Comparison of ENCODE assay signal across 10 mouse cellular contexts in the genomic region with DNA sequence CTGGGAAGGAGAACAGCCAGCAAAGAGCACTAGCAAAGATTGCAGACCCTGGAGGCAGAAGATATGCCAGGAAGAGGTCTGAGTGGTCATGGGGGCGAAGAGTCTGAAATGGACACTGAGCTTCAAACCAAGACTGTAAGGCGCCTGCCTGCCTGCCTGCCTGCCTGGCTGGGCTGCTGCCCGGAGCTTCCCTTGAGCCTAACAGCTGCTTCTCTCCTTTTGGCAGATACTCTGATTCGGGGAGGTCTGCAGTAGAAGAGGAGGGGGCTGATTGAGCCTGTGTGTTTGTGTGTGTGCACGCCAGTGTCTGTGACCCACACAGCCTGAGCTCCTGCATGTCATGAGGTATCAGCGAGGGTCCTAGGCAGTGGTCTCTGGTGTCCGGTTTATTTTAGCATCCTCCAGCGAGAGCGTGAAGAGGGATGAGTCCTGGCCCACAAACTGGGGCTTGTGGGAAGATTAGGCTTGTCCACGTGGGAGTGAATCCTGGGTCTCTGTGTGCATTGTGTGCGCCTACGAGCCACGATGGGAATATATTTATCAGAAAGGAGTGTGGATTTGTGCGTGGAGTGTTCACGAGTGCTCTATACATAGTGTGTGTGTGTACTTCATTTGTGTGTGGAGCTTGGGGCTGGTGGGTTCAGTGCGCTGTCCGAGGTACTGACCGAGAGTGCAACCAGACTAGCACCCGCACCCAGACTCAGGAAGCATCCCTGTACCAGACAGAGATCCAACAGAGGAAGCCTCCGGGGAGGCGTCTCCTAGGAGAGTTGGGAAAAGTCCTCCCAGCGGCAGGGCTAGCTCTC. TPM values are rescaled to one million over a fixed set of nuclear protein-coding genes. Genes with fewer than 3 reads are reported as not detected.
DNase-seq lines count a peak whose midpoint lies in the region; ATAC-seq and TF ChIP-seq lines count a peak whose summit lies in the region.
"Had no signal": no experiment of that assay in that cellular context is flagged by ENCODE, and none has a peak within 500 bp of the region (broad histone marks: within the 10 kb centered on the region; RNA-seq: fewer than 3 reads in every experiment).

No protein-coding gene starts in this region.

- peak; percentile 61 for DNase-seq in heart, postnatal 4 days
- DNase-seq in heart, adult 8-10 months (ENCODE audit: low spot score): no peak
- DNase-seq in ES-E14 (ENCODE audit: low read depth, low spot score): peak; percentile 78
- DNase-seq in hindbrain, embryonic 14.5 days (ENCODE audit: low spot score): peak; percentile 62
- DNase-seq in lung, postnatal 14 days: peak; percentile 35
- peak; percentile 41 for DNase-seq in right cerebral cortex, postnatal 25 days
- no peak for DNase-seq in spleen, adult 18-20 months

- H3K27me3 ChIP-seq in hindbrain, embryonic 14.5 days (ENCODE audit: control insufficient read depth, insufficient read depth, low read length): no peaks in the 10 kb centered on the region

- H3K9me3 ChIP-seq in ES-E14 (ENCODE audit: control insufficient read depth, insufficient read depth, low read depth, low read length): no peaks in the 10 kb centered on the region
- no peaks in the 10 kb centered on the region for H3K9me3 ChIP-seq in hindbrain, embryonic 14.5 days (ENCODE audit: control insufficient read depth, low read length)

- peak overlapping the region; percentile 65 to 71; a peak in 2 of 4 replicates for H3K4me3 ChIP-seq in ES-E14 (ENCODE audit: insufficient read depth in 1 of 2, low read depth in 1 of 2, low read length in 2 of 2, poor library complexity in 1 of 2, severe bottlenecking in 1 of 2)
- H3K4me3 ChIP-seq in hindbrain, embryonic 14.5 days (replicated peaks; ENCODE audit: low read length): peak overlapping the region; percentile 79

- peak; percentile 55 for ATAC-seq in common myeloid progenitor, adult 5-6 weeks (replicated peaks; ENCODE audit: low read depth, poor library complexity, severe bottlenecking)
- ATAC-seq in hindbrain, embryonic 14.5 days (ENCODE audit: low FRiP score): no peak

- no peak overlapping the region for H3K9ac ChIP-seq in ES-E14 (ENCODE audit: insufficient read depth, low read depth, low read length, poor library complexity, severe bottlenecking)
- H3K9ac ChIP-seq in hindbrain, embryonic 14.5 days: peak overlapping the region; percentile 93

- H3K4me2 ChIP-seq in hindbrain, embryonic 14.5 days (replicated peaks): peak overlapping the region; percentile 75

- no peak overlapping the region for H3K27ac ChIP-seq in ES-E14 (ENCODE audit: insufficient read depth, low read depth, low read length, poor library complexity, severe bottlenecking)
- peak overlapping the region; percentile 87 for H3K27ac ChIP-seq in hindbrain, embryonic 14.5 days

- in situ Hi-C loops in ES-E14 (cut with MboI; ENCODE audit: low sequenced_read_pairs in 2 of 2, unreplicated experiment in 2 of 2): no loop called here

- no peaks in the 10 kb centered on the region for H3K4me1 ChIP-seq in ES-E14 (ENCODE audit: control insufficient read depth in 2 of 2, insufficient read depth in 2 of 2, low read length in 2 of 2, poor library complexity in 1 of 2)
- peaks cover 42% of the 10 kb centered on the region for H3K4me1 ChIP-seq in hindbrain, embryonic 14.5 days (replicated peaks; ENCODE audit: control insufficient read depth, insufficient read depth, low read length)

- 11% methylated on average over 22 of the region's 22 CpGs for WGBS in hindbrain, embryonic 14.5 days

- H3K36me3 ChIP-seq in ES-E14 (ENCODE audit: control insufficient read depth, insufficient read depth, low read length, poor library complexity, severe bottlenecking): no peaks in the 10 kb centered on the region
- no peaks in the 10 kb centered on the region for H3K36me3 ChIP-seq in hindbrain, embryonic 14.5 days (replicated peaks; ENCODE audit: control insufficient read depth, insufficient read depth)

TF ChIP-seq in ES-E14, 5 proteins besides CTCF, POLR2A, EP300 and RAD21:
- TF ChIP-seq HCFC1 (IDR thresholded peaks at IDR 0.05; ENCODE audit: borderline replicate concordance, insufficient read depth, low read length) (no peak), CHD2 (IDR thresholded peaks at IDR 0.05; ENCODE audit: low read depth, low read length) (no peak), ZC3H11A (IDR thresholded peaks at IDR 0.05; ENCODE audit: borderline replicate concordance, low read depth, low read length) (no peak), ZNF384 (IDR thresholded peaks at IDR 0.05; ENCODE audit: low read depth, low read length) (no peak), MAFK (IDR thresholded peaks at IDR 0.05; ENCODE audit: insufficient read depth, low read depth, low read length) (no peak)

RNA-seq across cellular contexts. Expression of gene Disp3, which starts 1.3 kb away (rescaled TPM):
- under 1 TPM; 0.14 to 0.19 TPM for total RNA-seq in heart, postnatal 4 days (2021)
- total RNA-seq in heart, adult 8-10 months (2022): under 1 TPM in 1 of 4 experiments, not detected in 3; 0.06 TPM
- total RNA-seq in ES-E14 (2012; rRNA removed): 1.6 and 2.2 TPM in 2 replicates
- not detected in 2 replicates for total RNA-seq in common myeloid progenitor, adult 5-6 weeks (2017)
- polyA plus RNA-seq in hindbrain, embryonic 14.5 days (2014; fragmentation: Nextera tagmentation; extraction: Ambion mirVana): 16.6 and 16.9 TPM in 2 replicates
- total RNA-seq: heart, postnatal 36 days; neutrophil, adult 5-6 weeks had no signal

Comparison
In these comparisons a context has a peak if more than half of its experiments do, and no peak if none do; other contexts are left out.
1. DNase-seq: peak in heart, postnatal 4 days (single experiment), ES-E14 (single experiment), hindbrain, embryonic 14.5 days (single experiment), lung, postnatal 14 days (single experiment) and right cerebral cortex, postnatal 25 days (single experiment); none in heart, adult 8-10 months (single experiment) and spleen, adult 18-20 months (0 of 2).